In the genomic region with DNA sequence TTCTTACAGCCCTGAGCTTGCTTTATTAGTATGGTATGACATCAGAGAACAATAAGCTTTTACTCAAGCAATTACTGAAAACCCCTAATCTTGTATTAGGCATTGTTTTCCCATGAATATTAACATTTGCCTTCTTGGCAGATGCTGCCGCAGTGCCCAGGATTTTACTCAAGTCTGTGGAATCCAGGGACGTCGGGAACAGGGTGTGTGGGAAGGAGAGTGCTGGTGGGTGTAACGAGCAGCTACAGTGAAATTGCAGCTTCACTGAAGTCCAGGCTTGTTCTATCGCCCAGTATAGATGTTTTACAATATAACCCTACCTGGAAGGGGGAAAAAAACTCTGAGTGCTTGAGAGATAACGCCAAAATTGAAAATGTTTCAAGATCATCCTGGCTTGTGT, we compare ENCODE assay signal across 23 mouse cellular contexts. TPM values are rescaled to one million over a fixed set of nuclear protein-coding genes. Genes with fewer than 3 reads are reported as not detected.
DNase-seq lines count a peak whose midpoint lies in the region; ATAC-seq and TF ChIP-seq lines count a peak whose summit lies in the region.
"Had no signal": no experiment of that assay in that cellular context is flagged by ENCODE, and none has a peak within 500 bp of the region (broad histone marks: within the 10 kb centered on the region; RNA-seq: fewer than 3 reads in every experiment).

No protein-coding gene starts in this region.

- H3K27ac ChIP-seq in midbrain, embryonic 14.5 days (replicated peaks; ENCODE audit: low read depth, low read length), result no peak overlapping the region
- H3K27ac ChIP-seq in midbrain, postnatal 0 days (ENCODE audit: low read depth, low read length), result no peak overlapping the region
- peak overlapping the region; percentile 24; the same call in 1 of the 2 replicates for H3K27ac ChIP-seq in left cerebral cortex, adult 2 months
- H3K27ac ChIP-seq: forebrain, embryonic 10.5 days; gastrocnemius, adult 2 months; heart, embryonic 10.5 days; hindbrain, embryonic 10.5 days; hindbrain, postnatal 0 days; kidney, postnatal 0 days; liver, embryonic 14.5 days; lung, embryonic 15.5 days; macrophage; midbrain, embryonic 12.5 days; neural tube, embryonic 13.5 days had no signal

- H3K4me1 ChIP-seq in midbrain, embryonic 14.5 days (ENCODE audit: control insufficient read depth, insufficient read depth, low read length), result no peaks in the 10 kb centered on the region
- no peaks in the 10 kb centered on the region for H3K4me1 ChIP-seq in midbrain, postnatal 0 days (ENCODE audit: insufficient read depth, low read length)
- H3K4me1 ChIP-seq: forebrain, embryonic 10.5 days; heart, embryonic 10.5 days; hindbrain, embryonic 10.5 days; lung, embryonic 15.5 days; midbrain, embryonic 12.5 days; neural tube, embryonic 13.5 days had no signal

- no peak overlapping the region for H3K9ac ChIP-seq in midbrain, embryonic 14.5 days (replicated peaks; ENCODE audit: low read length)
- no peak overlapping the region for H3K9ac ChIP-seq in midbrain, postnatal 0 days (replicated peaks; ENCODE audit: low read length, poor library complexity, severe bottlenecking)
- H3K9ac ChIP-seq: liver, embryonic 14.5 days; lung, embryonic 15.5 days; midbrain, embryonic 12.5 days; neural tube, embryonic 13.5 days had no signal

- no peaks in the 10 kb centered on the region for H3K27me3 ChIP-seq in midbrain, embryonic 14.5 days (ENCODE audit: control insufficient read depth, insufficient read depth, low read length)
- H3K27me3 ChIP-seq in midbrain, postnatal 0 days (ENCODE audit: insufficient read depth, low read length), result no peaks in the 10 kb centered on the region
- H3K27me3 ChIP-seq: lung, embryonic 15.5 days; midbrain, embryonic 12.5 days; neural tube, embryonic 13.5 days had no signal

- ATAC-seq in frontal cortex, adult (ENCODE audit: low TSS enrichment), result peak; percentile 81
- no peak for ATAC-seq in midbrain, embryonic 14.5 days (ENCODE audit: low FRiP score, low TSS enrichment)
- no peak for ATAC-seq in midbrain, postnatal 0 days (ENCODE audit: low FRiP score)
- ATAC-seq: hindbrain, postnatal 0 days; intestine, postnatal 0 days had no signal

- H3K4me2 ChIP-seq in midbrain, embryonic 14.5 days (ENCODE audit: low read length), result no peak overlapping the region
- no peak overlapping the region for H3K4me2 ChIP-seq in midbrain, postnatal 0 days (ENCODE audit: low read depth, low read length, poor library complexity, severe bottlenecking)
- H3K4me2 ChIP-seq: lung, embryonic 15.5 days; midbrain, embryonic 12.5 days; neural tube, embryonic 13.5 days had no signal

- intact Hi-C loops in left cerebral cortex, adult 2 months (cut with DNase I), result loop anchor here (5.0 kb wide), 2 partner anchors 300 to 495 kb away; no protein-coding TSS in a partner anchor

- no peak for TF ChIP-seq CTCF in midbrain, postnatal 0 days (IDR thresholded peaks at IDR 0.05)
- no peak for TF ChIP-seq CTCF in left cerebral cortex, adult 2 months (IDR thresholded peaks at IDR 0.05)

- H3K4me3 ChIP-seq in midbrain, embryonic 14.5 days (replicated peaks; ENCODE audit: low read depth, low read length), result no peak overlapping the region
- H3K4me3 ChIP-seq in midbrain, postnatal 0 days (ENCODE audit: low read depth, low read length), result no peak overlapping the region
- H3K4me3 ChIP-seq in left cerebral cortex, adult 2 months, result no peak overlapping the region
- H3K4me3 ChIP-seq: forebrain, embryonic 10.5 days; gastrocnemius, adult 2 months; heart, embryonic 10.5 days; hindbrain, embryonic 10.5 days; lung, embryonic 15.5 days; midbrain, embryonic 12.5 days; neural tube, embryonic 13.5 days had no signal

- 73% methylated on average over 6 of the region's 6 CpGs for WGBS in midbrain, embryonic 14.5 days
- WGBS in midbrain, postnatal 0 days, result 61% methylated on average over 6 of the region's 6 CpGs

- H3K36me3 ChIP-seq in midbrain, embryonic 14.5 days (ENCODE audit: control insufficient read depth, insufficient read depth, low read length), result no peaks in the 10 kb centered on the region
- H3K36me3 ChIP-seq in midbrain, postnatal 0 days (ENCODE audit: insufficient read depth, low read length), result no peaks in the 10 kb centered on the region
- H3K36me3 ChIP-seq: forebrain, embryonic 10.5 days; G1E; heart, embryonic 10.5 days; hindbrain, embryonic 10.5 days; lung, embryonic 15.5 days; midbrain, embryonic 12.5 days; neural tube, embryonic 13.5 days had no signal

- no peaks in the 10 kb centered on the region for H3K9me3 ChIP-seq in midbrain, embryonic 14.5 days (ENCODE audit: control insufficient read depth, low read length)
- H3K9me3 ChIP-seq in midbrain, postnatal 0 days (ENCODE audit: low read length), result no peaks in the 10 kb centered on the region
- H3K9me3 ChIP-seq: heart, embryonic 10.5 days; hindbrain, embryonic 10.5 days; lung, embryonic 15.5 days; midbrain, embryonic 12.5 days had no signal

- DNase-seq in frontal cortex, postnatal 10 days (ENCODE audit: low spot score in 2 of 2), result no peak
- DNase-seq in midbrain, embryonic 14.5 days, result peak; percentile 17
- no peak for DNase-seq in midbrain, postnatal 0 days (ENCODE audit: low spot score)
- peak in 1 of 2 experiments; percentile 29 for DNase-seq in left cerebral cortex, adult 2 months (ENCODE audit: extremely low spot score in 1 of 2, low spot score in 2 of 2)
- DNase-seq in telencephalon, adult 2 months (ENCODE audit: low read depth, low spot score), result peak; percentile 72
- DNase-seq in adrenal gland, adult 8-10 months, result no peak
- DNase-seq: adrenal gland, postnatal 36 days; cerebellum, adult 8-10 months; gastrocnemius, adult 2 months; thymus, postnatal 25 days had no signal

RNA-seq across cellular contexts. Expression of a gene that starts 32.0 kb away (rescaled TPM):
- 0.11 and 0.18 TPM in 2 replicates for polyA plus RNA-seq in midbrain, embryonic 14.5 days (2014; fragmentation: Nextera tagmentation; extraction: Ambion mirVana)
- total RNA-seq in midbrain, postnatal 0 days (2014; rRNA removed), result 0.42 and 0.49 TPM in 2 replicates
- polyA plus RNA-seq in midbrain, postnatal 0 days (2015; fragmentation: Nextera tagmentation; extraction: Ambion mirVana), result 0.36 and 0.45 TPM in 2 replicates
- total RNA-seq in left cerebral cortex, adult 2 months (2021), result under 1 TPM; 0.42 to 0.66 TPM
- total RNA-seq in adrenal gland, adult 8-10 months (2022), result 1 to 10 TPM; 2.3 to 9.6 (median 5.9) TPM
- polyA plus RNA-seq: forebrain, embryonic 10.5 days; G1E; heart, embryonic 10.5 days; macrophage had no signal

Comparison
In these comparisons a context has a peak if more than half of its experiments do, and no peak if none do; other contexts are left out.
1. DNase-seq: peak in midbrain, embryonic 14.5 days (single experiment) and telencephalon, adult 2 months (single experiment); none in frontal cortex, postnatal 10 days (0 of 2), midbrain, postnatal 0 days (single experiment) and adrenal gland, adult 8-10 months (single experiment).